Mouse (Mus musculus) liver, embryonic 15.5 days (tissue): ENCODE measurements around the gene Gamt. TPM values are rescaled to one million over a fixed set of nuclear protein-coding genes. Genes with fewer than 3 reads are reported as not detected.
"Not testable (repeated sequence)": the region's sequence is repeated elsewhere in the genome, so short reads cannot be mapped to it uniquely, and the experiment has no call there.

Experiments used
- ATAC-seq: fragments of 200-750 bp; cut with Nextera tagmentation; 2 replicates; pipeline ENCODE4 v1.8.0; 2017; ENCODE audit warnings: moderate number of reproducible peaks, mild to moderate bottlenecking, moderate library complexity; ENCODE audit not compliant: insufficient read depth
- H3K27ac ChIP-seq: fragments of 300-500 bp; sonication (generic); replicated peaks from 2 replicates; pipeline ENCODE4 v1.5.1; 2015; ENCODE audit warnings: mild to moderate bottlenecking, inconsistent platforms
- H3K27me3 ChIP-seq: fragments of 300-500 bp; sonication (generic); 2 replicates; pipeline ENCODE4 v1.6.1; 2015; ENCODE audit warnings: mild to moderate bottlenecking, inconsistent platforms
- H3K36me3 ChIP-seq: fragments of 300-500 bp; sonication (generic); replicated peaks from 2 replicates; pipeline ENCODE4 v1.6.1; 2015; ENCODE audit warnings: moderate library complexity, mild to moderate bottlenecking, inconsistent platforms
- H3K4me1 ChIP-seq: fragments of 300-500 bp; sonication (generic); replicated peaks from 2 replicates; pipeline ENCODE4 v1.6.1; 2015; ENCODE audit warnings: inconsistent platforms
- H3K4me2 ChIP-seq: fragments of 300-500 bp; sonication (generic); 2 replicates; pipeline ENCODE4 v1.6.1; 2015; ENCODE audit warnings: moderate library complexity, mild to moderate bottlenecking, inconsistent platforms
- H3K4me3 ChIP-seq: fragments of 300-500 bp; sonication (generic); replicated peaks from 2 replicates; pipeline ENCODE4 v1.5.1; 2015; ENCODE audit warnings: mild to moderate bottlenecking, inconsistent platforms
- H3K9ac ChIP-seq: fragments of 300-500 bp; sonication (generic); 2 replicates; pipeline ENCODE4 v1.6.1; 2015; ENCODE audit warnings: moderate library complexity, mild to moderate bottlenecking, inconsistent platforms
- H3K9me3 ChIP-seq: fragments of 300-500 bp; sonication (generic); replicated peaks from 2 replicates; pipeline ENCODE4 v1.6.1; 2016; ENCODE audit warnings: inconsistent platforms
- WGBS: fragments of 180-500 bp; shearing (Covaris S2); methylation state at CpG from one replicate; pipeline ENCODE4 v1.1.7; 2015; ENCODE audit warnings: mixed read lengths; ENCODE audit not compliant: insufficient replicate concordance; 5-methylcytosine and 5-hydroxymethylcytosine counted together
- polyA plus RNA-seq: library from polyadenylated mRNA; unstranded; fragments of >200 nt; fragmentation: Nextera tagmentation; extraction: Ambion mirVana; gene quantifications from 2 replicates; pipeline ENCODE4 v1.2.1, GENCODE M21; 2015

The Gamt gene
- polyA plus RNA-seq, 1 experiment from 2014 or later: 112 TPM

GRCm38 (mm10) chr10:80255881-80256535 lies 4.8 kb downstream of the Gamt start:
- Histone ChIP-seq H3K4me3 (no peak overlapping the region), H3K4me1 (peaks cover 55% of the 10 kb centered on the region), H3K27ac (no peak overlapping the region), H3K9me3 (no peaks in the 10 kb centered on the region), H3K4me2 (no peak overlapping the region), H3K9ac (no peak overlapping the region), H3K36me3 (peaks cover 75% of the 10 kb centered on the region), H3K27me3 (no peaks in the 10 kb centered on the region)
- 86% methylated on average over 5 of the region's 5 CpGs for WGBS
- no peak for ATAC-seq

- Histone ChIP-seq H3K27ac (no peak overlapping the region), H3K4me3 (no peak overlapping the region), H3K9me3 (no peaks in the 10 kb centered on the region), H3K9ac (no peak overlapping the region), H3K4me1 (peaks cover 55% of the 10 kb centered on the region), H3K27me3 (no peaks in the 10 kb centered on the region), H3K36me3 (peaks cover 75% of the 10 kb centered on the region), H3K4me2 (no peak overlapping the region)
- no peak for ATAC-seq
- 89% methylated on average over 26 of the region's 26 CpGs for WGBS
Observed at GRCm38 (mm10) chr10:80254331-80255297, 6.2 kb downstream of the Gamt start.

- Histone ChIP-seq H3K36me3 (peaks cover 69% of the 10 kb centered on the region), H3K27ac (no peak overlapping the region), H3K9ac (no peak overlapping the region), H3K4me2 (no peak overlapping the region), H3K4me3 (no peak overlapping the region), H3K9me3 (no peaks in the 10 kb centered on the region), H3K4me1 (peaks cover 48% of the 10 kb centered on the region), H3K27me3 (no peaks in the 10 kb centered on the region)
- ATAC-seq: no peak
- 84% methylated on average over 6 of the region's 6 CpGs for WGBS
Observed at GRCm38 (mm10) chr10:80253551-80253950, 7.3 kb downstream of the Gamt start.

GRCm38 (mm10) chr10:80252493-80253274 lies 8.1 kb downstream of the Gamt start:
- H3K4me2 ChIP-seq: no peak overlapping the region
- no peak overlapping the region for H3K4me3 ChIP-seq
- ATAC-seq: no peak
- peaks cover 60% of the 10 kb centered on the region for H3K36me3 ChIP-seq
- WGBS: 80% methylated on average over 11 of the region's 11 CpGs
- no peaks in the 10 kb centered on the region for H3K27me3 ChIP-seq
- H3K9me3 ChIP-seq: no peaks in the 10 kb centered on the region
- no peak overlapping the region for H3K9ac ChIP-seq
- H3K4me1 ChIP-seq: peaks cover 48% of the 10 kb centered on the region
- no peak overlapping the region for H3K27ac ChIP-seq

GRCm38 (mm10) chr10:80252011-80252410 lies 8.8 kb downstream of the Gamt start:
- H3K4me3 ChIP-seq: no peak overlapping the region
- no peak overlapping the region for H3K9ac ChIP-seq
- no peaks in the 10 kb centered on the region for H3K9me3 ChIP-seq
- H3K4me1 ChIP-seq: peaks cover 49% of the 10 kb centered on the region
- peaks cover 55% of the 10 kb centered on the region for H3K36me3 ChIP-seq
- no peak overlapping the region for H3K4me2 ChIP-seq
- H3K27ac ChIP-seq: no peak overlapping the region
- no peak for ATAC-seq
- no peaks in the 10 kb centered on the region for H3K27me3 ChIP-seq

GRCm38 (mm10) chr10:80250573-80250972 lies 10.2 kb downstream of the Gamt start:
- H3K4me2 ChIP-seq: peak overlapping the region; percentile 76
- H3K36me3 ChIP-seq: peaks cover 41% of the 10 kb centered on the region
- peaks cover 54% of the 10 kb centered on the region for H3K4me1 ChIP-seq
- no peaks in the 10 kb centered on the region for H3K27me3 ChIP-seq
- H3K9ac ChIP-seq: peak overlapping the region; percentile 72; the same call in 1 of the 2 replicates
- H3K4me3 ChIP-seq: peak overlapping the region; percentile 75
- no peak for ATAC-seq
- WGBS: 75% methylated on average over 4 of the region's 4 CpGs
- H3K9me3 ChIP-seq: no peaks in the 10 kb centered on the region
- H3K27ac ChIP-seq: no peak overlapping the region; the same call in 1 of the 2 replicates

GRCm38 (mm10) chr10:80250059-80250458 lies 10.8 kb downstream of the Gamt start:
- H3K4me1 ChIP-seq: peaks cover 54% of the 10 kb centered on the region
- H3K27ac ChIP-seq: peak overlapping the region; percentile 88
- H3K4me2 ChIP-seq: peak overlapping the region; percentile 76
- no peaks in the 10 kb centered on the region for H3K27me3 ChIP-seq
- no peak for ATAC-seq
- H3K9me3 ChIP-seq: no peaks in the 10 kb centered on the region
- peak overlapping the region; percentile 72 for H3K9ac ChIP-seq
- WGBS: 33% methylated on average over 2 of the region's 2 CpGs
- peak overlapping the region; percentile 75 for H3K4me3 ChIP-seq
- peaks cover 36% of the 10 kb centered on the region for H3K36me3 ChIP-seq

- H3K27ac ChIP-seq: peak within 1 kb of the TSS; percentile 88
- no peaks in the 10 kb centered on the region for H3K27me3 ChIP-seq
- no peaks in the 10 kb centered on the region for H3K9me3 ChIP-seq
- H3K36me3 ChIP-seq: peaks cover 34% of the 10 kb centered on the region
- H3K4me3 ChIP-seq: peak within 1 kb of the TSS; percentile 75
- peak within 1 kb of the TSS; percentile 76 for H3K4me2 ChIP-seq
- H3K9ac ChIP-seq: peak within 1 kb of the TSS; percentile 72
- peak; percentile 86 for ATAC-seq
- peaks cover 55% of the 10 kb centered on the region for H3K4me1 ChIP-seq
- WGBS: under 1% methylated on average over 53 of the region's 53 CpGs
Observed at GRCm38 (mm10) chr10:80248971-80249640, 11.7 kb downstream of the Gamt start, which contains the start of gene Ndufs7. Gene Ndufs7, plus strand, starts transcription at chr10:80249121.

- Histone ChIP-seq H3K4me2 (peak overlapping the region; percentile 76), H3K4me1 (peaks cover 55% of the 10 kb centered on the region), H3K4me3 (peak overlapping the region; percentile 75), H3K36me3 (peaks cover 34% of the 10 kb centered on the region), H3K27ac (peak overlapping the region; percentile 88), H3K9ac (0 out of 2 replicates have a peak overlapping the region, but pooled peaks have one; percentile 28)
- not testable (repeated sequence) for ATAC-seq, H3K27me3 ChIP-seq, H3K9me3 ChIP-seq
- 21% methylated on average over 3 of the region's 3 CpGs for WGBS
Observed at GRCm38 (mm10) chr10:80248437-80248836, 12.4 kb downstream of the Gamt start.

- H3K4me2 ChIP-seq: peak overlapping the region; percentile 76
- H3K36me3 ChIP-seq: peaks cover 34% of the 10 kb centered on the region
- peak overlapping the region; percentile 75; the same call in 1 of the 2 replicates for H3K4me3 ChIP-seq
- 0 out of 2 replicates have a peak overlapping the region, but pooled peaks have one; percentile 25 for H3K27ac ChIP-seq
- ATAC-seq: no peak
- H3K27me3 ChIP-seq: no peaks in the 10 kb centered on the region
- H3K9me3 ChIP-seq: no peaks in the 10 kb centered on the region
- 68% methylated on average over 6 of the region's 6 CpGs for WGBS
- H3K4me1 ChIP-seq: peaks cover 55% of the 10 kb centered on the region
- H3K9ac ChIP-seq: no peak overlapping the region
Observed at GRCm38 (mm10) chr10:80247849-80248248, 13.0 kb downstream of the Gamt start.
